Mouse (Mus musculus): ENCODE data around the gene Lrrc61.

GRCm38 (mm10) chr6:48572572-48573061 is 18.0 kb downstream of the Lrrc61 start, which contains the start of gene Rarres2:
- TF ChIP-seq TAL1 (IDR thresholded peaks at IDR 0.05; ENCODE audit: low read length), result no peak
- TF ChIP-seq GATA1 (IDR thresholded peaks at IDR 0.05; ENCODE audit: low read length), result no peak
